Mouse (Mus musculus) hindbrain, postnatal 0 days (tissue): ENCODE measurements at regions not wholly inside any gene's neighbourhood (a gene's known extent, or its start where the extent isn't known, plus 50 kb on each side); places are given as distances from the start of the nearest gene placed in this dataset.

Source experiments
- ATAC-seq: fragments of 200-750 bp; cut with Nextera tagmentation; 2 replicates; pipeline ENCODE4 v1.8.0; 2017; ENCODE audit warnings: mild to moderate bottlenecking, moderate TSS enrichment, moderate library complexity
- DNase-seq: peaks from one replicate; pipeline ENCODE4 v3.0.0-alpha.2; 2015; ENCODE audit warnings: low spot score
- H3K27ac ChIP-seq: fragments of 300-500 bp; sonication (generic); 2 replicates; pipeline ENCODE4 v1.5.1; 2014; ENCODE audit warnings: mild to moderate bottlenecking
- H3K27me3 ChIP-seq: fragments of 300-500 bp; sonication (generic); 2 replicates; pipeline ENCODE4 v1.6.1; 2014; ENCODE audit warnings: low read length, mixed read lengths; ENCODE audit not compliant: insufficient read depth
- H3K36me3 ChIP-seq: fragments of 300-500 bp; sonication (generic); 2 replicates; pipeline ENCODE4 v1.6.1; 2014; ENCODE audit warnings: low read length, mixed read lengths; ENCODE audit not compliant: insufficient read depth
- H3K4me1 ChIP-seq: fragments of 300-500 bp; sonication (generic); 2 replicates; pipeline ENCODE4 v1.6.1; 2014; ENCODE audit warnings: antibody characterized with exemption, low read length, mixed read lengths; ENCODE audit not compliant: insufficient read depth
- H3K4me2 ChIP-seq: fragments of 300-500 bp; sonication (generic); 2 replicates; pipeline ENCODE4 v1.6.1; 2014; ENCODE audit warnings: low read depth, mild to moderate bottlenecking, low read length, moderate library complexity, mixed read lengths
- H3K4me3 ChIP-seq: fragments of 300-500 bp; sonication (generic); 2 replicates; pipeline ENCODE4 v1.5.1; 2014; ENCODE audit warnings: low read length
- H3K9ac ChIP-seq: fragments of 300-500 bp; sonication (generic); replicated peaks from 2 replicates; pipeline ENCODE4 v1.6.1; 2014; ENCODE audit warnings: mild to moderate bottlenecking, low read length, moderate library complexity, mixed read lengths
- H3K9me3 ChIP-seq: fragments of 300-500 bp; sonication (generic); 2 replicates; pipeline ENCODE4 v1.6.1; 2016; ENCODE audit warnings: low read length, mixed read lengths
- CTCF ChIP-seq: IDR thresholded peaks from 2 replicates; pipeline ENCODE4 v1.5.1; 2016; ENCODE audit warnings: antibody characterized with exemption, control low read depth, low read depth
- WGBS: fragments of 180-500 bp; shearing (Covaris S2); extraction: QIAGEN DNeasy Blood & Tissue Kit; methylation state at CpG from one replicate; pipeline ENCODE4 v1.1.7; 2014; 5-methylcytosine and 5-hydroxymethylcytosine counted together

DNA sequence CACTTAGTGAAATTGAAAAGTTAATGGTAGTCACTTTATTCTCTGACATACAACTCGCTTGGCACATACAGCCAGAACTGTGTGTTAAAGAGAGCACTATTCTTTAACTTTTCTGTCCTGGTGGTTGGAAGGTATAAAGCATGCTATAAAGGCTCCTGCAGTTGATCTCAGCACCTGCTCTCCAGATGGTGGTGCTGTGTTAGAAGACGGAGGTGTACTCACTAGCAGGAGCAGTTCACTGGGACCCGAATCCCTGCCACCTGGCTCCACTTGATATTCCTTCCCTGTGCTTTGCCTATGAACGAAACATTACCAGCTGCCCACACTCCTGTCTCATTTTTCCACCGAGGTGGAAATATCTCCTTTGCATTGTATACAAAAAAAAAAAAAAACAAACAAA, 373.2 kb upstream of the Adamts16 start:
- Histone ChIP-seq H3K4me2 (no peak overlapping the region), H3K27me3 (no peaks in the 10 kb centered on the region), H3K4me1 (no peaks in the 10 kb centered on the region), H3K9me3 (no peaks in the 10 kb centered on the region), H3K36me3 (no peaks in the 10 kb centered on the region), H3K4me3 (no peak overlapping the region), H3K27ac (no peak overlapping the region), H3K9ac (no peak overlapping the region)
- WGBS: 58% methylated on average over 5 of the region's 5 CpGs
- ATAC-seq: no peak
- peak; percentile 21 for DNase-seq
- TF ChIP-seq CTCF: no peak

DNA sequence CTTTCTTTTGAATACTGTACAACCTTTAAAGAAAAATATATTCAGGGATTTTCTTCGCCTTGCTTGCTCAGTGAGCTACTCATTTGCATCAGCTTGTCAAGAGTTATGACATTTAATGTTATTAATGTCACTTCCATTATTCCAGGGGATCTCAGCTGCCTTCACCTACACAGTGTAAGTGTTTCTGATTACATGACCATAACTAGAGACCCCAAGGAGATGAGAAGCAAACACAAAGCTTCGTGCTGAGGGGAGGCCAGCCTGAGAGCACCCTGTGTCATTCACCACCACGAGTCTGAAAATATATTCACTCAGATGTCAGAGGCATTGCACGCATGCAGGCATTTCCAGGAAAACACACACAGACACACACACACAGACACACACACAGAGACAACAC, 369.8 kb upstream of the Adamts16 start:
- TF ChIP-seq CTCF: no peak
- no peak for DNase-seq
- H3K36me3 ChIP-seq: no peaks in the 10 kb centered on the region
- H3K9me3 ChIP-seq: no peaks in the 10 kb centered on the region
- no peak for ATAC-seq
- H3K9ac ChIP-seq: no peak overlapping the region
- H3K4me2 ChIP-seq: no peak overlapping the region
- no peaks in the 10 kb centered on the region for H3K4me1 ChIP-seq
- H3K4me3 ChIP-seq: no peak overlapping the region
- 33% methylated on average over 4 of the region's 4 CpGs for WGBS
- H3K27me3 ChIP-seq: no peaks in the 10 kb centered on the region
- no peak overlapping the region for H3K27ac ChIP-seq

DNA sequence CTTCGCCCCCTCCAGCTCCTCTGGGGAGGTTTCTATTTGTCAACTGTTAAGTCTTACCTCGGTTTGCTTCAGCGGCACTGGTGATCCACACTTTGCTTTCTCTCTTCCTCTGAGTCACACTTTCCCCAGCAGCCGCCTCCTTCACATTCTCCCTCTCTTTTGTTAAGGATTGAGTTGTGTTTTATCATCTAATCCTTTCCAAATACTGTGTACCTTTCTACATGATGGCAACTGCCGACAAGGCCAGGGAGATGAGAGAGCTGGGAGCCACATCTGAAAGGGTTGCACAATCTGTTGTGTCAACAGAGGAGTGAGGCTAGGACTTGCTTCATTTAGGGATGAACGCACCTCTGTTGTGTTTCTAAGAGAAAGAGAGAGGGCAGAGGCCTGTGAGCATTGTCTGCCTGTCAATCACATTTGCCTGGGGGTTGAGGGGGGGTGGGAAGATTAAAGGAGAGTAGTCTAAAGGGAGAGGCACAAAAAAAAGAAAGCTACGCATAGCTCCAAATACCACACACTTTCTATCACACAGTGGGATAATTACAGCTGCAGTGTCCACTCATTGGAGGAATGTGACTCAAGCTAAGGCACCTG, 369.1 kb upstream of the Adamts16 start:
- H3K27ac ChIP-seq: no peak overlapping the region
- WGBS: 30% methylated on average over 7 of the region's 7 CpGs
- DNase-seq (no peak), ATAC-seq (no peak)
- H3K4me3 ChIP-seq: no peak overlapping the region
- no peaks in the 10 kb centered on the region for H3K4me1 ChIP-seq
- no peak overlapping the region for H3K9ac ChIP-seq
- no peaks in the 10 kb centered on the region for H3K9me3 ChIP-seq
- no peaks in the 10 kb centered on the region for H3K36me3 ChIP-seq
- TF ChIP-seq CTCF: no peak
- H3K4me2 ChIP-seq: no peak overlapping the region
- H3K27me3 ChIP-seq: no peaks in the 10 kb centered on the region

DNA sequence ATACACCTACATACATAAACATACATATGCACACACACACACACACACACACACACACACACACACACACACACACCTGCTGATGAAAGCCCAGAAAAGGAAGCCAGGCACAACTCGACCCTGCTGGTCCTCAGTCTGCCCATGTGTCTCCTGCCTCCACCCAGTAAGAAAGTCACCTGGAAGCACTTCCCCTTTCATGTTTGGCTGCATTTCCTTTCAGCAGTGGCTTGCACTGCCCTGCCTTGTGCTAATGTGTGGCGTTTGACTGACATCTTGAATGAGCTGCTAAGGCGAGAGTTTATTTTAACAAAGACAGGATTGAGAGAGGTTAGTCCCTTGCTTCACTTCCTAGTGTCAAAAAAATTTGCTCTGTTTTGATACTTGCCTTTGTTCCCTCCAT, 364.1 kb upstream of the Adamts16 start:
- DNase-seq (no peak), ATAC-seq (no peak)
- no peaks in the 10 kb centered on the region for H3K36me3 ChIP-seq
- H3K27me3 ChIP-seq: no peaks in the 10 kb centered on the region
- no peaks in the 10 kb centered on the region for H3K4me1 ChIP-seq
- no peaks in the 10 kb centered on the region for H3K9me3 ChIP-seq
- no peak overlapping the region for H3K4me3 ChIP-seq
- no peak overlapping the region for H3K27ac ChIP-seq
- H3K4me2 ChIP-seq: no peak overlapping the region
- no peak overlapping the region for H3K9ac ChIP-seq
- TF ChIP-seq CTCF: no peak
- 46% methylated on average over 3 of the region's 3 CpGs for WGBS

DNA sequence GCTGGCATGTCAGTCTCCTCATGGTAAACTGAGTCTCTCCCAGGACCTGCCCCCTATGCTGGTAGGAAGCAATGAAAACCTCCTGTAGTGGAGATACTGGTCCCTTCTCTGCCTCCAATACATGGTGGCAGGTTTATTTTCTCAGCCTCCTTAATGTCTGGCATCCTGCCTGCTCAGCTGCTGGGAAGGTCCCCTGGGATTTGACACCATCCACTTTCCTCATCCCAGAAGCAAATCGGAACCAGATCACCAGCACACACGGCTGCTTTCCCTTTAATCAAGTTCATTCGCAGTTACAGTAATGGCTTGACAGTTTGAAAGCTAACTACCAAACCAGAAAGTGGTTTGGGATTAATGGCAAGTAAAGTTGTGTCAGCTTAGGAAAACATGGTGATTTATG, 359.0 kb upstream of the Adamts16 start:
- H3K9me3 ChIP-seq: no peaks in the 10 kb centered on the region
- H3K27ac ChIP-seq: no peak overlapping the region
- H3K4me3 ChIP-seq: no peak overlapping the region
- no peaks in the 10 kb centered on the region for H3K27me3 ChIP-seq
- no peak overlapping the region for H3K4me2 ChIP-seq
- H3K4me1 ChIP-seq: no peaks in the 10 kb centered on the region
- H3K36me3 ChIP-seq: no peaks in the 10 kb centered on the region
- 41% methylated on average over 3 of the region's 3 CpGs for WGBS
- H3K9ac ChIP-seq: no peak overlapping the region
- no peak for ATAC-seq
- no peak for TF ChIP-seq CTCF
- peak; percentile 43 for DNase-seq

DNA sequence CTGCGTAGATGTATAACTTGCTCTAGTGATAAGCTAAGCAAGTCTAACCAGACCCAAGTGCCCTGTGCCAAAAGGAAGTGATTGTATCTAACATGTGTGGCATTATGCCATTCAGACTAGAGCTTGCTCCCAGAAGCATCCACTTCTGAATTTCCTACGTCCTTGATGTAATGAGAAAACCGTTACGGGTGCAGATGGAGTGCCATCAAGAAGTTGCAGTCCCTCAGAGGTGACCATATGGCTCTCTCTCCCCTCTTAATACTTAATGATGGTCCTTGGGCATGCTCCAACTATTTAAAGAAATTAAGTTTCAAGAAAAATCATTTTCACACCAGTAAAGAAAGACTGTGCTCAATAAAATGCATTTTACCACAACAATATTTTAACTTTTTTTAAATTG, 354.1 kb upstream of the Adamts16 start:
- H3K4me1 ChIP-seq: no peaks in the 10 kb centered on the region
- no peaks in the 10 kb centered on the region for H3K9me3 ChIP-seq
- no peak overlapping the region for H3K4me3 ChIP-seq
- DNase-seq: peak; percentile 23
- H3K36me3 ChIP-seq: no peaks in the 10 kb centered on the region
- no peak overlapping the region for H3K4me2 ChIP-seq
- TF ChIP-seq CTCF: no peak
- ATAC-seq: no peak
- WGBS: 70% methylated on average over 4 of the region's 4 CpGs
- H3K27ac ChIP-seq: no peak overlapping the region
- no peaks in the 10 kb centered on the region for H3K27me3 ChIP-seq
- no peak overlapping the region for H3K9ac ChIP-seq

DNA sequence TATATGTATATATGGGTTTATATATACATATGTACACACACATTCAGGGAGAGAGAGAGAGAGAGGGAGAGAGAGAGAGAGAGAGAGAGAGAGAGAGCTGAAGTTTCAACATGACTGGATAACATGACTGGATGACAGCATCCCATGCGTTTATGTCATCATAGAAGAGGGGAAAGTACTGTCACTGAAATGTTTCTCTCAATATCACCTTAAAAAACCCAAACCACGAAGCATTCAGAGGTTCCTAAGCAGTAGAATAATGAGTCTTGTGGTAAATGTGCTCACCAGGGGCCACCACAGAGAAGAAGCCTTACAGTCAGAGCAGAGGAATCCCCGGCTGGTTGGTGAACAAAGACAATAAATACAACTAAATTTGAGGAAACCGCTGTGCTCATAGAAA, 342.9 kb upstream of the Adamts16 start:
- no peaks in the 10 kb centered on the region for H3K9me3 ChIP-seq

More for the DNA sequence above, 342.9 kb upstream of the Adamts16 start:
- no peak overlapping the region for H3K4me2 ChIP-seq
- H3K27me3 ChIP-seq: no peaks in the 10 kb centered on the region
- no peak overlapping the region for H3K27ac ChIP-seq
- no peak overlapping the region for H3K9ac ChIP-seq
- no peak for DNase-seq
- H3K4me3 ChIP-seq: no peak overlapping the region
- 77% methylated on average over 4 of the region's 4 CpGs for WGBS
- no peak for ATAC-seq
- H3K4me1 ChIP-seq: no peaks in the 10 kb centered on the region
- H3K36me3 ChIP-seq: no peaks in the 10 kb centered on the region
- TF ChIP-seq CTCF: no peak
